ENCODE assay signal across 10 mouse cellular contexts in the genomic region with DNA sequence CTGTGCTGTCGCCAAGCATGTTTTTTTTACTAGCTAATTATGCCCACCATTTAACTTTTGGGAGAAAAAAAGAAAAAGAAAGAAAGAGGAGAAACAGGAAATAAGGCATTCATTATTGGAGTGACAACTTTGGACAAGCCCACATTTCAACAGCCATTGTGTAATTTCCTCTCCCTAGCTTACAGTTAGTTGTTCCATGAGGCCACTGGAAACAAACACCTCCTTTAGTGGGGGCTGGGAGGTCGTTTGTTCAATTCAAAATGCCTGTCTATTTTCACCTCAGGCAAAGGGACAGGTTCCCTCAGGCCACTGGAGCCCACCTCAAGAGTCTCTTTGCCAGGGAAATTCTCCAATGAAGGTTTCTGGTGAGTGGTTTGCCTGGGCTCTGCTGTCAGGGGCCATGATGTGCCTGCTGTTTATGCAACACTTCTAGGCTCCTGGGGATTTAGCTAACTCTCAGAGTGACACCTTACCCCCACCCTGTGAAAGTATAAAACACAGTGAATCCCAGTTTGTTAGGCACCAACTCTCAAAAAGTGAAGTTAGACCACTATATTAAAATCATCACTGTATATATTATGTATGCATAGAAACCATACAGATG. TPM values are rescaled to one million over a fixed set of nuclear protein-coding genes. Genes with fewer than 3 reads are reported as not detected.
DNase-seq lines count a peak whose midpoint lies in the region; ATAC-seq and TF ChIP-seq lines count a peak whose summit lies in the region.
"Had no signal": no experiment of that assay in that cellular context is flagged by ENCODE, and none has a peak within 500 bp of the region (broad histone marks: within the 10 kb centered on the region; RNA-seq: fewer than 3 reads in every experiment).

No protein-coding gene starts in this region.

- no peak for DNase-seq in hindbrain, embryonic 14.5 days (ENCODE audit: low spot score)
- no peak for DNase-seq in CH12.LX (ENCODE audit: extremely low read depth)
- no peak for DNase-seq in liver, embryonic 14.5 days (ENCODE audit: low read depth in 3 of 3, low spot score in 3 of 3)
- DNase-seq in cerebellum, adult 11-12 months: no peak
- no peak for DNase-seq in midbrain, embryonic 11.5 days (ENCODE audit: low spot score, missing footprints)
- DNase-seq: thymus, postnatal 25 days had no signal

- WGBS in hindbrain, embryonic 15.5 days: 35% methylated on average over 2 of the region's 2 CpGs
- 32% methylated on average over 2 of the region's 2 CpGs for WGBS in hindbrain, embryonic 14.5 days
- WGBS in heart, embryonic 11.5 days (ENCODE audit: insufficient replicate concordance): 31% methylated on average over 2 of the region's 2 CpGs
- WGBS in liver, embryonic 14.5 days (ENCODE audit: insufficient replicate concordance): 30% methylated on average over 2 of the region's 2 CpGs
- WGBS in forebrain, embryonic 13.5 days: 13% methylated on average over 2 of the region's 2 CpGs
- WGBS in midbrain, embryonic 11.5 days: 49% methylated on average over 2 of the region's 2 CpGs

- no peak overlapping the region for H3K4me3 ChIP-seq in hindbrain, embryonic 15.5 days
- H3K4me3 ChIP-seq in hindbrain, embryonic 14.5 days (replicated peaks; ENCODE audit: low read length): no peak overlapping the region
- no peak overlapping the region for H3K4me3 ChIP-seq in CH12.LX (replicated peaks in 1 of 3; ENCODE audit: low read depth in 2 of 3, low read length in 2 of 3, poor library complexity in 1 of 3)
- H3K4me3 ChIP-seq in heart, embryonic 11.5 days (ENCODE audit: low read depth, low read length): no peak overlapping the region
- no peak overlapping the region for H3K4me3 ChIP-seq in liver, embryonic 14.5 days (ENCODE audit: insufficient read depth in 1 of 2, low read depth in 2 of 2, low read length in 2 of 2)
- H3K4me3 ChIP-seq in forebrain, embryonic 13.5 days: no peak overlapping the region
- H3K4me3 ChIP-seq in midbrain, embryonic 11.5 days (ENCODE audit: low read depth, low read length): no peak overlapping the region
- H3K4me3 ChIP-seq: midbrain, embryonic 15.5 days had no signal

- no peak for ATAC-seq in hindbrain, embryonic 15.5 days (ENCODE audit: low FRiP score, low read depth)
- no peak for ATAC-seq in hindbrain, embryonic 14.5 days (ENCODE audit: low FRiP score)
- no peak for ATAC-seq in heart, embryonic 11.5 days (replicated peaks; ENCODE audit: insufficient number of reproducible peaks, low FRiP score, low TSS enrichment)
- ATAC-seq in liver, embryonic 14.5 days (ENCODE audit: insufficient read depth): no peak
- ATAC-seq in forebrain, embryonic 13.5 days: no peak
- no peak for ATAC-seq in midbrain, embryonic 11.5 days (ENCODE audit: low FRiP score)
- ATAC-seq: midbrain, embryonic 15.5 days had no signal

- H3K27me3 ChIP-seq in hindbrain, embryonic 15.5 days: no peaks in the 10 kb centered on the region
- no peaks in the 10 kb centered on the region for H3K27me3 ChIP-seq in hindbrain, embryonic 14.5 days (ENCODE audit: control insufficient read depth, insufficient read depth, low read length)
- peaks cover 2% of the 10 kb centered on the region for H3K27me3 ChIP-seq in CH12.LX (replicated peaks)
- no peaks in the 10 kb centered on the region for H3K27me3 ChIP-seq in heart, embryonic 11.5 days (ENCODE audit: control insufficient read depth, insufficient read depth, low read length)
- no peaks in the 10 kb centered on the region for H3K27me3 ChIP-seq in liver, embryonic 14.5 days (ENCODE audit: control insufficient read depth, insufficient read depth, low read length)
- no peaks in the 10 kb centered on the region for H3K27me3 ChIP-seq in forebrain, embryonic 13.5 days
- H3K27me3 ChIP-seq in midbrain, embryonic 11.5 days (ENCODE audit: control insufficient read depth, insufficient read depth, low read length): no peaks in the 10 kb centered on the region
- H3K27me3 ChIP-seq: midbrain, embryonic 15.5 days had no signal

- no peaks in the 10 kb centered on the region for H3K9me3 ChIP-seq in hindbrain, embryonic 15.5 days
- no peaks in the 10 kb centered on the region for H3K9me3 ChIP-seq in hindbrain, embryonic 14.5 days (ENCODE audit: control insufficient read depth, low read length)
- H3K9me3 ChIP-seq in CH12.LX (replicated peaks; ENCODE audit: low read length): no peaks in the 10 kb centered on the region
- H3K9me3 ChIP-seq in heart, embryonic 11.5 days (replicated peaks; ENCODE audit: control insufficient read depth, low read length): no peaks in the 10 kb centered on the region
- H3K9me3 ChIP-seq in liver, embryonic 14.5 days (ENCODE audit: control insufficient read depth, low read length): no peaks in the 10 kb centered on the region
- H3K9me3 ChIP-seq in forebrain, embryonic 13.5 days (replicated peaks): no peaks in the 10 kb centered on the region
- no peaks in the 10 kb centered on the region for H3K9me3 ChIP-seq in midbrain, embryonic 11.5 days (ENCODE audit: control insufficient read depth, low read length)
- H3K9me3 ChIP-seq: midbrain, embryonic 15.5 days had no signal

- no peaks in the 10 kb centered on the region for H3K36me3 ChIP-seq in hindbrain, embryonic 15.5 days
- H3K36me3 ChIP-seq in hindbrain, embryonic 14.5 days (replicated peaks; ENCODE audit: control insufficient read depth, insufficient read depth): no peaks in the 10 kb centered on the region
- H3K36me3 ChIP-seq in CH12.LX (replicated peaks in 1 of 2; ENCODE audit: control insufficient read depth in 1 of 2, insufficient read depth in 1 of 2, low read length in 1 of 2): no peaks in the 10 kb centered on the region
- H3K36me3 ChIP-seq in heart, embryonic 11.5 days (ENCODE audit: control insufficient read depth, insufficient read depth, low read length): no peaks in the 10 kb centered on the region
- H3K36me3 ChIP-seq in liver, embryonic 14.5 days (replicated peaks; ENCODE audit: control insufficient read depth, insufficient read depth, low read depth): peaks cover 5% of the 10 kb centered on the region; the same call in 1 of the 2 replicates
- H3K36me3 ChIP-seq in forebrain, embryonic 13.5 days (ENCODE audit: poor library complexity, severe bottlenecking): no peaks in the 10 kb centered on the region
- no peaks in the 10 kb centered on the region for H3K36me3 ChIP-seq in midbrain, embryonic 11.5 days (ENCODE audit: control insufficient read depth, insufficient read depth, low read length)
- H3K36me3 ChIP-seq: midbrain, embryonic 15.5 days had no signal

- in situ Hi-C loops in CH12.LX (cut with MboI; ENCODE audit: low pct_ligation_motif_present, low pct_unique_long_range_greater_than_20kb, low sequenced_read_pairs): loop anchor here (5.0 kb wide), 1 partner anchor 34 kb away; no protein-coding TSS in a partner anchor

- H3K4me1 ChIP-seq in hindbrain, embryonic 15.5 days (replicated peaks): peaks cover 16% of the 10 kb centered on the region
- H3K4me1 ChIP-seq in hindbrain, embryonic 14.5 days (replicated peaks; ENCODE audit: control insufficient read depth, insufficient read depth, low read length): peaks cover 14% of the 10 kb centered on the region
- H3K4me1 ChIP-seq in CH12.LX (ENCODE audit: control insufficient read depth in 1 of 2, insufficient read depth in 2 of 2): peaks cover 27 to 46% of the 10 kb centered on the region in 2 experiments
- peaks cover 5% of the 10 kb centered on the region for H3K4me1 ChIP-seq in heart, embryonic 11.5 days (ENCODE audit: control insufficient read depth, insufficient read depth, low read length)
- H3K4me1 ChIP-seq in liver, embryonic 14.5 days (replicated peaks; ENCODE audit: control insufficient read depth in 2 of 2, insufficient read depth in 2 of 2, low read length in 1 of 2): peaks cover 23 to 41% of the 10 kb centered on the region in 2 experiments
- peaks cover 20% of the 10 kb centered on the region for H3K4me1 ChIP-seq in forebrain, embryonic 13.5 days
- no peaks in the 10 kb centered on the region for H3K4me1 ChIP-seq in midbrain, embryonic 11.5 days (ENCODE audit: control insufficient read depth, insufficient read depth, low read length)

- H3K9ac ChIP-seq in hindbrain, embryonic 15.5 days: no peak overlapping the region
- no peak overlapping the region for H3K9ac ChIP-seq in hindbrain, embryonic 14.5 days
- no peak overlapping the region for H3K9ac ChIP-seq in CH12.LX (ENCODE audit: insufficient read depth, low read depth)
- H3K9ac ChIP-seq in heart, embryonic 11.5 days (ENCODE audit: low read depth, low read length): no peak overlapping the region
- H3K9ac ChIP-seq in liver, embryonic 14.5 days (replicated peaks): no peak overlapping the region
- no peak overlapping the region for H3K9ac ChIP-seq in forebrain, embryonic 13.5 days
- no peak overlapping the region for H3K9ac ChIP-seq in midbrain, embryonic 11.5 days (ENCODE audit: low read length)
- H3K9ac ChIP-seq: midbrain, embryonic 15.5 days had no signal

- TF ChIP-seq RAD21 in CH12.LX (IDR thresholded peaks at IDR 0.05; ENCODE audit: low read depth, low read length): no peak

- H3K4me2 ChIP-seq in hindbrain, embryonic 15.5 days: no peak overlapping the region
- no peak overlapping the region for H3K4me2 ChIP-seq in hindbrain, embryonic 14.5 days (replicated peaks)
- H3K4me2 ChIP-seq in CH12.LX (ENCODE audit: insufficient read depth, low read depth, poor library complexity, severe bottlenecking): no peak overlapping the region; the same call in 1 of the 2 replicates
- H3K4me2 ChIP-seq in heart, embryonic 11.5 days: no peak overlapping the region
- no peak overlapping the region for H3K4me2 ChIP-seq in liver, embryonic 14.5 days (ENCODE audit: low read depth)
- no peak overlapping the region for H3K4me2 ChIP-seq in forebrain, embryonic 13.5 days
- no peak overlapping the region for H3K4me2 ChIP-seq in midbrain, embryonic 11.5 days
- H3K4me2 ChIP-seq: midbrain, embryonic 15.5 days had no signal

- TF ChIP-seq POLR2A in CH12.LX (IDR thresholded peaks at IDR 0.05; ENCODE audit: low read depth, low read length): no peak

- no peak for TF ChIP-seq EP300 in CH12.LX (IDR thresholded peaks at IDR 0.05; ENCODE audit: low read length)
- TF ChIP-seq EP300 in liver, embryonic 14.5 days (IDR thresholded peaks at IDR 0.05; ENCODE audit: low read depth): 0 out of 2 replicates have a peak, but pooled peaks have one; percentile 12

- TF ChIP-seq CTCF in CH12.LX (conservative IDR thresholded peaks at IDR 0.05 in 1 of 2, IDR thresholded peaks at IDR 0.05 in 1 of 2; ENCODE audit: low read depth in 2 of 2, low read length in 2 of 2): no peak
- TF ChIP-seq CTCF in liver, embryonic 14.5 days (IDR thresholded peaks at IDR 0.05; ENCODE audit: low read depth): no peak

- 0 out of 2 replicates have a peak overlapping the region, but pooled peaks have one; percentile 34 for H3K27ac ChIP-seq in hindbrain, embryonic 15.5 days (replicated peaks)
- no peak overlapping the region for H3K27ac ChIP-seq in hindbrain, embryonic 14.5 days
- no peak overlapping the region for H3K27ac ChIP-seq in CH12.LX (ENCODE audit: insufficient read depth, low read depth)
- H3K27ac ChIP-seq in heart, embryonic 11.5 days (ENCODE audit: low read depth, low read length): 0 out of 2 replicates have a peak overlapping the region, but pooled peaks have one; percentile 35
- H3K27ac ChIP-seq in liver, embryonic 14.5 days: peak overlapping the region; percentile 50
- H3K27ac ChIP-seq in forebrain, embryonic 13.5 days: no peak overlapping the region
- no peak overlapping the region for H3K27ac ChIP-seq in midbrain, embryonic 11.5 days (ENCODE audit: low read depth, low read length)
- H3K27ac ChIP-seq: midbrain, embryonic 15.5 days had no signal

- H3K79me2 ChIP-seq in CH12.LX (replicated peaks; ENCODE audit: control insufficient read depth, extremely low read depth, insufficient read depth, poor library complexity, severe bottlenecking): no peaks in the 10 kb centered on the region

- dilution Hi-C loops in CH12.LX (cut with MboI; ENCODE audit: extremely low pct_ligation_motif_present, extremely low pct_unique_long_range_greater_than_20kb, low sequenced_read_pairs): no loop called here

RNA-seq across cellular contexts. Expression of a gene that starts 51.1 kb away (rescaled TPM):
- 36.0 and 37.9 TPM in 2 replicates for polyA plus RNA-seq in hindbrain, embryonic 15.5 days (2015; fragmentation: Nextera tagmentation; extraction: Ambion mirVana)
- polyA plus RNA-seq in hindbrain, embryonic 14.5 days (2014; fragmentation: Nextera tagmentation; extraction: Ambion mirVana): 48.1 and 49.8 TPM in 2 replicates
- total RNA-seq in CH12.LX (2012; rRNA removed): 108 and 109 TPM in 2 replicates
- 61.3 and 63.6 TPM in 2 replicates for total RNA-seq in CH12.LX (2014; rRNA removed)
- 43.3 and 49.6 TPM in 2 replicates for polyA plus RNA-seq in CH12.LX (2012; ENCODE audit: insufficient read length, low read depth)
- polyA plus RNA-seq in heart, embryonic 11.5 days (2014; fragmentation: Nextera tagmentation; extraction: Ambion mirVana): 27.9 TPM in 2 replicates
- polyA plus RNA-seq in liver, embryonic 14.5 days (2012; rRNA removed): 108 and 152 TPM in 2 replicates
- 143 and 165 TPM in 2 replicates for polyA plus RNA-seq in liver, embryonic 14.5 days (2014; fragmentation: Nextera tagmentation; extraction: Ambion mirVana)
- polyA plus RNA-seq in forebrain, embryonic 13.5 days (2015; fragmentation: Nextera tagmentation; extraction: Ambion mirVana): 19.8 and 23.3 TPM in 2 replicates
- polyA plus RNA-seq in midbrain, embryonic 11.5 days (2014; fragmentation: Nextera tagmentation; extraction: Ambion mirVana): 25.8 and 28.6 TPM in 2 replicates

Comparison
In these comparisons a context has a peak if more than half of its experiments do, and no peak if none do; other contexts are left out.
1. H3K27ac ChIP-seq: peak in hindbrain, embryonic 15.5 days (single experiment), heart, embryonic 11.5 days (single experiment) and liver, embryonic 14.5 days (single experiment); none in hindbrain, embryonic 14.5 days (single experiment), CH12.LX (single experiment), forebrain, embryonic 13.5 days (single experiment) and midbrain, embryonic 11.5 days (single experiment).